Mouse (Mus musculus) ES-E14 (cell line): ENCODE results near the gene Gm5105.

ENCODE experiments used
- CHD2 ChIP-seq: IDR thresholded peaks from 2 replicates; pipeline ENCODE4 v1.6.1; 2014; ENCODE audit warnings: mild to moderate bottlenecking, low read depth, low read length, inconsistent platforms
- HCFC1 ChIP-seq: IDR thresholded peaks from 2 replicates; pipeline ENCODE4 v1.6.1; 2012; ENCODE audit warnings: low read length, inconsistent platforms, borderline replicate concordance; ENCODE audit not compliant: insufficient read depth
- MAFK ChIP-seq: IDR thresholded peaks from 2 replicates; pipeline ENCODE4 v1.6.1; 2014; ENCODE audit warnings: mild to moderate bottlenecking, low read depth, low read length, inconsistent platforms; ENCODE audit not compliant: insufficient read depth

- TF ChIP-seq CHD2 (no peak), MAFK (no peak), HCFC1 (no peak)
Observed at GRCm38 (mm10) chr3:138003264-138003663, 63.9 kb downstream of the Gm5105 start.
